Mouse (Mus musculus): ENCODE data around the gene Tifab.

GRCm38 (mm10) chr13:56155048-56155447 is 23.6 kb downstream of the Tifab start:
- TF ChIP-seq EP300 (IDR thresholded peaks at IDR 0.05; ENCODE audit: insufficient read depth, low read depth, low read length) = no peak
- TF ChIP-seq CTCF (IDR thresholded peaks at IDR 0.05; ENCODE audit: low read depth, low read length) = no peak
